Mouse (Mus musculus) c-Kit-negative CD71-positive TER-119-positive erythroid progenitor cells, embryonic 14.5 days (primary cell): ENCODE data around the gene Ddx4.

ENCODE experiments used
- DNase-seq: peaks from one replicate; pipeline ENCODE4 v3.0.0-alpha.2; 2013; ENCODE audit warnings: low read depth, low spot score

Ddx4 gene

GRCm38 (mm10) chr13:112556501-112556900, 95.8 kb downstream of the Ddx4 start:
- DNase-seq, result no peak

GRCm38 (mm10) chr13:112553304-112553703, 99.0 kb downstream of the Ddx4 start:
- DNase-seq, result no peak

GRCm38 (mm10) chr13:112551641-112552548, 100.4 kb downstream of the Ddx4 start:
- DNase-seq, result no peak
